Mouse (Mus musculus) testis, adult 2 months (tissue): ENCODE measurements around the gene Ddit4.

Source experiments
- CTCF ChIP-seq: fragments of 200-500 bp; IDR thresholded peaks from 2 replicates; pipeline ENCODE4 v1.5.1; 2012; ENCODE audit warnings: low read depth, mild to moderate bottlenecking, inconsistent platforms, low read length, moderate library complexity; ENCODE audit not compliant: control insufficient read depth, insufficient read depth, insufficient replicate concordance
- POLR2A ChIP-seq: fragments of 200-500 bp; IDR thresholded peaks from 2 replicates; pipeline ENCODE4 v1.6.1; 2012; ENCODE audit warnings: low read depth, mild to moderate bottlenecking, inconsistent platforms, low read length, moderate library complexity; ENCODE audit not compliant: control insufficient read depth

DNA sequence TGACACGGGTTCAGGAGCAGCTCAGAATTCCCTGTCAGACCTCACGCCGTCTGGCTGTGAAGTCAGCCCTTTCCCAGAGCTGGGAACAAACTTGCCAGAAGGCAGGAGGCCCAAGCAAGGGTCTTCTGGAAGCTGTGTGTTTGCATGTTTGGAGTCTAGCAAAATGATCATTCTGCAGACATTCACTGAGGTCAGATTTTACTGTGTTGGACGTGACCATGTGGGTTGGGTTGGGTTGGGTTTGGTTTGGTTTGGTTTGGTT lies 51.5 kb downstream of the Ddit4 start:
- no peak for TF ChIP-seq CTCF
- TF ChIP-seq POLR2A: no peak
